Mouse (Mus musculus) liver, adult 2 months (tissue): ENCODE data around the gene Gm20388.

Source experiments
- CTCF ChIP-seq: fragments of 200-500 bp; IDR thresholded peaks from 2 replicates; pipeline ENCODE4 v1.5.1; 2011; ENCODE audit warnings: low read depth, low read length, control low read depth
- POLR2A ChIP-seq: fragments of 200-500 bp; IDR thresholded peaks from 2 replicates; pipeline ENCODE4 v1.6.1; 2011; ENCODE audit warnings: low read length, control low read depth; ENCODE audit not compliant: insufficient read depth; ENCODE audit errors: extremely low read depth

- TF ChIP-seq CTCF (no peak), POLR2A (no peak)
These were observed 1796.3 kb downstream of the Gm20388 start for GRCm38 (mm10) chr8:121706956-121707355.
